Mouse (Mus musculus): ENCODE measurements around the gene Cntnap5c. TPM values are rescaled to one million over a fixed set of nuclear protein-coding genes. Genes with fewer than 3 reads are reported as not detected.

Cntnap5c gene
- under 1 TPM; 0.04 to 0.39 TPM for polyA plus RNA-seq (2017; shearing (Covaris generic))

GRCm38 (mm10) chr17:57768622-57769610 is at the start of gene Cntnap5c:
Cntnap5c (plus strand) TSS chr17:57769570.

GRCm38 (mm10) chr17:57742119-57742518 is 27.3 kb upstream of the Cntnap5c start, which contains the start of gene Gm21834:
Gm21834 (minus strand) TSS chr17:57742219.

Other genes starting within 250 kb of the Cntnap5c start
- gene Vmn2r120, start 224.1 kb upstream of the Cntnap5c start, polyA plus RNA-seq (2017; shearing (Covaris generic)): under 1 TPM; 0.06 to 0.09 TPM
- not detected for gene Gm21834, start 27.4 kb upstream of the Cntnap5c start, polyA plus RNA-seq (2017; shearing (Covaris generic))

Data from inflammation-experienced regulatory T-cells (primary cell).